Mouse (Mus musculus) T-cell, adult 66 days (primary cell): ENCODE results near the gene Rbbp5. TPM values are rescaled to one million over a fixed set of nuclear protein-coding genes. Genes with fewer than 3 reads are reported as not detected.

ENCODE experiments used
- total RNA-seq, 2 experiments: library from RNA; stranded (reverse); gene quantifications; 3 replicates in 1 of 2; 4 replicates in 1 of 2; pipeline ENCODE4 v1.2.4; 2023

Rbbp5 gene
- total RNA-seq = 10 to 100 TPM; 50.7 to 63.7 TPM

GRCm38 (mm10) chr1:132476928-132477691 lies at the start of gene Rbbp5:
TSS of gene Rbbp5 (plus strand) at chr1:132477365.

DNA sequence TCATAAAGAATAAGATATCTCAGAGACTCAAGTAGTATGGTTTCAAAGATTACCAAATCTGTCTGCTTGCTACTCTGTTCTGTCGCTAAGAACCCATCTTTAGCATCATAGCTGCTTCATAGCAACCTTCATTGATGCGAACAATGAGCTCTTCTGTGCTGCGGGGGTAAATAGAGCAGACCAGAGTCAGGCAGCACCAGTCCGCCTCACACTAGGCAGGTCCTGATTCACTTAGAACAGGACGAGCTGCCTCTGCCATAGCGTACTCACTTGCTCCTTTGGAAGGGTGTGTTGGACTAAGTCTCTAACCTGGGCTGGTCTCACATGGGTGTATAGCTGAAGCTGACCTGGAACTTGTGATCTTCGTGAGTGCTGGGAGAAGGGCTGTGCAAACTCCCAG lies 28.9 kb downstream of the Rbbp5 start, which contains the start of gene Tmem81:
TSS of gene Tmem81 (plus strand) at position 173 of the 400 bp plus-strand sequence.

DNA sequence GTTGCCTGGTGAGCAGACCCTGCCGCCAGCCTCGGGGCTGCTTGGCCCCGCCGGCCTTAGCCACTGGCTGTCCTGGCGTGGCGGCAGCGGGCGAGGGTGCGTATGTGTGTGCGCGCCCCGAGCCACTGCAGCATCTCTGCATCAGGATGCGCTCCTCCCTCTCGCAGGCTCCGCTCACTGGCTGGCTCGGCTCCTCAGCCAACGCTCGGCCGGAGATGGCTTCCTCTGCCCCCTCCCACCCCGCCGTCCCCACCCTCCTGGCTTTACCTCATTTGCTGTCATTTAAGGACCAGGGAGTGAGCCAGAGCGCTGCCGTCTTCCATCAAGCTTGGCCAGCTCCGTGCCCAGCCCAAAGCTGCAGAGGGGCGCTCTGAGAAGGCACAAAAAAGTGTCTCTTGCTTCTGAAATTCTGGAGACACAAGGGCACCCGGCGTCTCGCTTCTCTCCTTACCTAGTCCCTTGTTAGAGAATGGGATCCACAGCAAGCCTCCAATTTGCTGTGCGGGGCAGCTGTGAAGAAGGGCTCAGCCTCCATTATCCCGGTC lies 65.7 kb downstream of the Rbbp5 start, which contains the start of gene Cntn2:
TSS of gene Cntn2 (minus strand) at position 495 of the 545 bp plus-strand sequence.

Other genes starting within 250 kb of the Rbbp5 start
- not detected for gene Gm10188, start 247.6 kb upstream of the Rbbp5 start, total RNA-seq
- not detected for gene Klhdc8a, start 178.7 kb upstream of the Rbbp5 start, total RNA-seq
- gene Nuak2, start 161.2 kb upstream of the Rbbp5 start, total RNA-seq = 10 to 100 TPM in 1 of 2 experiments, 1 to 10 TPM in 1; 9.9 to 13.9 TPM
- gene Tmcc2, start 86.1 kb upstream of the Rbbp5 start, total RNA-seq = under 1 TPM; 0.27 to 0.47 TPM
- gene Dstyk, start 59.8 kb upstream of the Rbbp5 start, total RNA-seq = 10 to 100 TPM; 19.9 to 20.0 TPM
- gene Tmem81, start 28.9 kb downstream of the Rbbp5 start, total RNA-seq = 10 to 100 TPM; 13.5 to 18.3 TPM
- gene Cntn2, start 65.9 kb downstream of the Rbbp5 start, total RNA-seq = not detected